Mouse (Mus musculus) midbrain, postnatal 0 days (tissue): ENCODE measurements around the gene Tmem252. TPM values are rescaled to one million over a fixed set of nuclear protein-coding genes. Genes with fewer than 3 reads are reported as not detected.

Experiments
- ATAC-seq: fragments of 200-750 bp; cut with Nextera tagmentation; 2 replicates; pipeline ENCODE4 v1.8.0; 2017; ENCODE audit warnings: moderate number of reproducible peaks, mild to moderate bottlenecking, moderate TSS enrichment, moderate library complexity; ENCODE audit not compliant: low FRiP score
- DNase-seq: peaks from one replicate; pipeline ENCODE4 v3.0.0-alpha.2; 2015; ENCODE audit warnings: low spot score
- H3K27ac ChIP-seq: fragments of 300-500 bp; sonication (generic); 2 replicates; pipeline ENCODE4 v1.5.1; 2014; ENCODE audit warnings: low read depth, mild to moderate bottlenecking, low read length, mixed read lengths
- H3K27me3 ChIP-seq: fragments of 300-500 bp; sonication (generic); 2 replicates; pipeline ENCODE4 v1.6.1; 2014; ENCODE audit warnings: low read length, control low read depth, mixed read lengths; ENCODE audit not compliant: insufficient read depth
- H3K36me3 ChIP-seq: fragments of 300-500 bp; sonication (generic); 2 replicates; pipeline ENCODE4 v1.6.1; 2014; ENCODE audit warnings: low read length, control low read depth, mixed read lengths; ENCODE audit not compliant: insufficient read depth
- H3K4me1 ChIP-seq: fragments of 300-500 bp; sonication (generic); 2 replicates; pipeline ENCODE4 v1.6.1; 2014; ENCODE audit warnings: mild to moderate bottlenecking, control low read depth, antibody characterized with exemption, low read length, mixed read lengths; ENCODE audit not compliant: insufficient read depth
- H3K4me2 ChIP-seq: fragments of 300-500 bp; sonication (generic); 2 replicates; pipeline ENCODE4 v1.6.1; 2014; ENCODE audit warnings: low read depth, mild to moderate bottlenecking, low read length, mixed read lengths; ENCODE audit not compliant: poor library complexity, severe bottlenecking
- H3K4me3 ChIP-seq: fragments of 300-500 bp; sonication (generic); 2 replicates; pipeline ENCODE4 v1.5.1; 2014; ENCODE audit warnings: low read depth, mild to moderate bottlenecking, low read length, moderate library complexity
- H3K9ac ChIP-seq: fragments of 300-500 bp; sonication (generic); replicated peaks from 2 replicates; pipeline ENCODE4 v1.6.1; 2014; ENCODE audit warnings: mild to moderate bottlenecking, low read length, moderate library complexity, mixed read lengths; ENCODE audit not compliant: poor library complexity, severe bottlenecking
- H3K9me3 ChIP-seq: fragments of 300-500 bp; sonication (generic); 2 replicates; pipeline ENCODE4 v1.6.1; 2016; ENCODE audit warnings: low read length, control low read depth
- CTCF ChIP-seq: IDR thresholded peaks from 2 replicates; pipeline ENCODE4 v1.5.1; 2016; ENCODE audit warnings: antibody characterized with exemption, mild to moderate bottlenecking
- whole genome bisulfite sequencing: fragments of 180-500 bp; shearing (Covaris S2); extraction: QIAGEN DNeasy Blood & Tissue Kit; methylation state at CpG from one replicate; pipeline ENCODE4 v1.1.7; 2014; 5-methylcytosine and 5-hydroxymethylcytosine counted together
- polyA plus RNA-seq: library from polyadenylated mRNA; unstranded; fragments of >200 nt; fragmentation: Nextera tagmentation; extraction: Ambion mirVana; gene quantifications from 2 replicates; pipeline ENCODE4 v1.2.1, GENCODE M21; 2015
- total RNA-seq: library from RNA; depleted of rRNA; stranded (reverse); fragments of >200 nt; gene quantifications from 2 replicates; pipeline ENCODE4 v1.2.3, GENCODE M21; 2014; rRNA removed

Gene Tmem252
- total and polyA plus RNA-seq, 2 experiments from 2014 or later: 0.90 to 1.2 TPM

GRCm38 (mm10) chr19:24720448-24720847 lies 46.6 kb downstream of the Tmem252 start:
- Histone ChIP-seq H3K36me3 (no peaks in the 10 kb centered on the region), H3K4me1 (no peaks in the 10 kb centered on the region), H3K9me3 (0 out of 2 replicates have a peak, but pooled peaks cover 3% of the 10 kb centered on the region), H3K9ac (no peak overlapping the region), H3K27me3 (no peaks in the 10 kb centered on the region), H3K4me2 (no peak overlapping the region), H3K4me3 (no peak overlapping the region), H3K27ac (no peak overlapping the region)
- no peak for DNase-seq
- no peak for ATAC-seq
- no peak for TF ChIP-seq CTCF

- Histone ChIP-seq H3K27ac (no peak overlapping the region), H3K4me2 (no peak overlapping the region), H3K4me3 (no peak overlapping the region), H3K4me1 (no peaks in the 10 kb centered on the region), H3K27me3 (no peaks in the 10 kb centered on the region), H3K9me3 (no peaks in the 10 kb centered on the region), H3K9ac (no peak overlapping the region), H3K36me3 (no peaks in the 10 kb centered on the region)
- 81% methylated on average over 10 of the region's 10 CpGs for WGBS
- DNase-seq (no peak), ATAC-seq (no peak)
- TF ChIP-seq CTCF: no peak
Measured at GRCm38 (mm10) chr19:24724362-24724761, 50.6 kb downstream of the Tmem252 start.

DNA sequence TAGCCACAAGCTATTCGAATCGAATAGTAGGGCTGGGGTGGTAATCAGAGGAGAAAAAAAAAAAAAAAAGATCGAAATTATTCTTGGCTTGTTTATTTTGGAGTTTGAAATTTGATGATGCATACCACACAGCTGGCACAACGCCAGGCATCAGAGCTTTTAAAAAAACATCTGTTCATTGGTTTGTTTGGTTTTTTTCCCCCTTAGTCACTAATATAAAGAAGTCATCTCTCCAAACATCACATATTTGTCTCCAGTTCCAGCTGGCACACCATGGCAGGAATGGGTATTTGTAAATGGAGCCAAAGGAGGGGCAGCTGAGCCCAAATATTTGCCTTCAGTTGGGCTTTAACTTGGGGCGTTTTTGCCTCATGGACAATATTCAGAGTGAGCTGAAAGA lies 56.9 kb downstream of the Tmem252 start:
- no peaks in the 10 kb centered on the region for H3K4me1 ChIP-seq
- WGBS: 69% methylated on average over 5 of the region's 5 CpGs
- no peaks in the 10 kb centered on the region for H3K9me3 ChIP-seq
- H3K4me3 ChIP-seq: no peak overlapping the region
- no peaks in the 10 kb centered on the region for H3K36me3 ChIP-seq
- no peak overlapping the region for H3K4me2 ChIP-seq
- DNase-seq (peak; percentile 36), ATAC-seq (no peak)
- H3K27me3 ChIP-seq: no peaks in the 10 kb centered on the region
- no peak overlapping the region for H3K27ac ChIP-seq
- no peak overlapping the region for H3K9ac ChIP-seq
- TF ChIP-seq CTCF: no peak

Other genes starting within 250 kb of the Tmem252 start
- 19.7 and 30.4 TPM in 2 replicates for gene Fam122a, start 196.7 kb upstream of the Tmem252 start, total RNA-seq
- 55.2 and 61.4 TPM in 2 replicates for gene Fam122a, start 196.7 kb upstream of the Tmem252 start, polyA plus RNA-seq
- gene Pip5k1b, start 118.1 kb upstream of the Tmem252 start, total RNA-seq: 1.9 and 3.0 TPM in 2 replicates
- 0.80 and 0.86 TPM in 2 replicates for gene Pip5k1b, start 118.1 kb upstream of the Tmem252 start, polyA plus RNA-seq
- gene Pgm5, start 187.8 kb downstream of the Tmem252 start, total RNA-seq: 11.7 TPM in 2 replicates
- 0.53 and 0.57 TPM in 2 replicates for gene Pgm5, start 187.8 kb downstream of the Tmem252 start, polyA plus RNA-seq
- gene Gm10053, start 201.7 kb downstream of the Tmem252 start, total RNA-seq: 35.6 and 54.8 TPM in 2 replicates
- gene Gm10053, start 201.7 kb downstream of the Tmem252 start, polyA plus RNA-seq: 302 and 326 TPM in 2 replicates
- gene Foxd4, start 227.2 kb downstream of the Tmem252 start, total RNA-seq: not detected in 2 replicates
- not detected in 2 replicates for gene Foxd4, start 227.2 kb downstream of the Tmem252 start, polyA plus RNA-seq